Mouse (Mus musculus): ENCODE data around the gene Abcb5. TPM values are rescaled to one million over a fixed set of nuclear protein-coding genes. Genes with fewer than 3 reads are reported as not detected.

Abcb5 gene
- polyA plus RNA-seq, 1 experiment from 2014 or later = 0.08 TPM

- Histone ChIP-seq H3K27me3 (ENCODE audit: control insufficient read depth, insufficient read depth, low read length) (peaks cover 61% of the 10 kb centered on the region), H3K4me3 (ENCODE audit: control insufficient read depth in 1 of 2, insufficient read depth in 1 of 2, low read depth in 1 of 2, low read length in 2 of 2) (peak overlapping the region; percentile 48 to 69), H3K4me2 (ENCODE audit: low read length) (peak overlapping the region; percentile 69), H3K9ac (ENCODE audit: low read length) (no peak overlapping the region), H3K27ac (replicated peaks in 1 of 2; ENCODE audit: control insufficient read depth in 1 of 2, insufficient read depth in 1 of 2, low read depth in 2 of 2, low read length in 2 of 2) (no peak overlapping the region), H3K9me3 (ENCODE audit: control insufficient read depth, low read length) (no peaks in the 10 kb centered on the region), H3K4me1 (ENCODE audit: control insufficient read depth in 2 of 2, insufficient read depth in 2 of 2, low read length in 2 of 2) (peaks cover 0 to 6% of the 10 kb centered on the region in 2 experiments; a peak in 2 of 4 replicates), H3K36me3 (ENCODE audit: control insufficient read depth, insufficient read depth, low read length) (no peaks in the 10 kb centered on the region)
- ATAC-seq (ENCODE audit: insufficient number of reproducible peaks, insufficient read depth, low FRiP score, low read depth) = no peak
- 3% methylated on average over 10 of the region's 10 CpGs for WGBS
Observed at GRCm38 (mm10) chr12:118854401-118854800, 111.8 kb downstream of the Abcb5 start.

GRCm38 (mm10) chr12:118853331-118853730 lies 112.9 kb downstream of the Abcb5 start:
- WGBS = 5% methylated on average over 3 of the region's 3 CpGs
- peaks cover 68% of the 10 kb centered on the region for H3K27me3 ChIP-seq (ENCODE audit: control insufficient read depth, insufficient read depth, low read length)

DNA sequence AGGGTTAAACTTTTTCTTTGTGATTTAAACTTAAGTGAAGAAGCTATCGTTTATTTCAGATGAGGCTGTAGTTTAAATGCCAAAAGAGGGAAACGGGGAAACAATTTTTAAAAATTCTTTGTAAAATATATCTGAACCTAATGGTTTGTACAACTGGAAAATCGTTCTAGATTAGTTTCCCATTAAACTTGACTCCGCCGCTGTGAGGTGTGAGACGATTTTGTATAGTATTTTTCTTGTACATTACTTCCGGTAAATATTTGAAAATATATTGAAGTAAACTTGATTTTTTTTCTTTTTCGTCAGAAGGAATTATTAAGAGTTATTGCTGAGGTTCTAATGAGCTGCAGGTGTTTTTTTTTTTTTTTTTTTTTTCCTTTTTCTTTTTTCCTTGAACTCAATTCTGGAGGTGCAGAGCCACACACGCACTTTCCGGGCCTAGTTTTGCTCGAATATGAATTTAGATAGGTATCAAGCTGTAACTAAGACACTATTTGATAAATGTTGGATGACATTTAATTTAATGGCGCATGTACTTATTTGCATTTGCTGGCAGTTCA lies 115.3 kb downstream of the Abcb5 start:
- WGBS = 33% methylated on average over 12 of the region's 12 CpGs
- H3K9ac ChIP-seq (ENCODE audit: low read length) = no peak overlapping the region

More at GRCm38 (mm10) chr12:118853331-118853730, 112.9 kb downstream of the Abcb5 start:
- Histone ChIP-seq H3K4me3 (ENCODE audit: control insufficient read depth in 1 of 2, insufficient read depth in 1 of 2, low read depth in 1 of 2, low read length in 2 of 2) (no peak overlapping the region), H3K4me2 (ENCODE audit: low read length) (no peak overlapping the region), H3K36me3 (ENCODE audit: control insufficient read depth, insufficient read depth, low read length) (no peaks in the 10 kb centered on the region), H3K9ac (ENCODE audit: low read length) (no peak overlapping the region), H3K9me3 (ENCODE audit: control insufficient read depth, low read length) (no peaks in the 10 kb centered on the region), H3K4me1 (ENCODE audit: control insufficient read depth in 2 of 2, insufficient read depth in 2 of 2, low read length in 2 of 2) (peaks cover 0 to 9% of the 10 kb centered on the region in 2 experiments; a peak in 2 of 4 replicates), H3K27ac (replicated peaks in 1 of 2; ENCODE audit: control insufficient read depth in 1 of 2, insufficient read depth in 1 of 2, low read depth in 2 of 2, low read length in 2 of 2) (no peak overlapping the region)
- ATAC-seq (ENCODE audit: insufficient number of reproducible peaks, insufficient read depth, low FRiP score, low read depth) = no peak

DNA sequence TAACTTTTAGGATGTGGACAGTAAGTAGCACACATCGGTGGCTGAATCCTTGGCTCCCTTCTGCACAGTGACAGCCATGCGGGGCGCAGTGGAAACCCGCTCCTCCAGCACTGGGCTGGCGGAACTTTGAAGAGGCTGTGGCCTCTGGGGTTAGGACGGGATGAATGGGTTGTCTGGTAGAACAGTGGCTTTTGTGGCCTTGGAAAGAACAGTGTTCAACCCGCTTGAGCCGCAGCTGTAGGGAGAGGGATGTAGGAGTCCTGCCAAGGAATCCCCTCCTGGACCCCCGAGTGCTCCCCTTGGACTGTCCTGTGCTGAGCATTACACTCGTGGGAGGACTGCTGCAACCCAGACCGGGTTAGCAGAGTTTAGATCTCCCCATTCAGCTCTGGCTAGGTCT lies 116.2 kb downstream of the Abcb5 start:
- Histone ChIP-seq H3K4me3 (ENCODE audit: control insufficient read depth in 1 of 2, insufficient read depth in 1 of 2, low read depth in 1 of 2, low read length in 2 of 2) (no peak overlapping the region; a peak in 1 of 4 replicates), H3K27ac (replicated peaks in 1 of 2; ENCODE audit: control insufficient read depth in 1 of 2, insufficient read depth in 1 of 2, low read depth in 2 of 2, low read length in 2 of 2) (no peak overlapping the region), H3K9ac (ENCODE audit: low read length) (no peak overlapping the region), H3K9me3 (ENCODE audit: control insufficient read depth, low read length) (no peaks in the 10 kb centered on the region), H3K27me3 (ENCODE audit: control insufficient read depth, insufficient read depth, low read length) (peaks cover 88% of the 10 kb centered on the region), H3K4me1 (ENCODE audit: control insufficient read depth in 2 of 2, insufficient read depth in 2 of 2, low read length in 2 of 2) (peaks cover 0 to 20% of the 10 kb centered on the region in 2 experiments; a peak in 3 of 4 replicates), H3K36me3 (ENCODE audit: control insufficient read depth, insufficient read depth, low read length) (no peaks in the 10 kb centered on the region), H3K4me2 (ENCODE audit: low read length) (no peak overlapping the region)
- ATAC-seq (ENCODE audit: insufficient number of reproducible peaks, insufficient read depth, low FRiP score, low read depth) = no peak
- 2% methylated on average over 11 of the region's 11 CpGs for WGBS

More for the DNA sequence above, 115.3 kb downstream of the Abcb5 start:
- Histone ChIP-seq H3K36me3 (ENCODE audit: control insufficient read depth, insufficient read depth, low read length) (no peaks in the 10 kb centered on the region), H3K9me3 (ENCODE audit: control insufficient read depth, low read length) (no peaks in the 10 kb centered on the region), H3K4me2 (ENCODE audit: low read length) (no peak overlapping the region), H3K27me3 (ENCODE audit: control insufficient read depth, insufficient read depth, low read length) (peaks cover 83% of the 10 kb centered on the region), H3K4me1 (ENCODE audit: control insufficient read depth in 2 of 2, insufficient read depth in 2 of 2, low read length in 2 of 2) (peaks cover 0 to 20% of the 10 kb centered on the region in 2 experiments; a peak in 3 of 4 replicates), H3K4me3 (ENCODE audit: control insufficient read depth in 1 of 2, insufficient read depth in 1 of 2, low read depth in 1 of 2, low read length in 2 of 2) (no peak overlapping the region), H3K27ac (replicated peaks in 1 of 2; ENCODE audit: control insufficient read depth in 1 of 2, insufficient read depth in 1 of 2, low read depth in 2 of 2, low read length in 2 of 2) (no peak overlapping the region)
- no peak for ATAC-seq (ENCODE audit: insufficient number of reproducible peaks, insufficient read depth, low FRiP score, low read depth)

DNA sequence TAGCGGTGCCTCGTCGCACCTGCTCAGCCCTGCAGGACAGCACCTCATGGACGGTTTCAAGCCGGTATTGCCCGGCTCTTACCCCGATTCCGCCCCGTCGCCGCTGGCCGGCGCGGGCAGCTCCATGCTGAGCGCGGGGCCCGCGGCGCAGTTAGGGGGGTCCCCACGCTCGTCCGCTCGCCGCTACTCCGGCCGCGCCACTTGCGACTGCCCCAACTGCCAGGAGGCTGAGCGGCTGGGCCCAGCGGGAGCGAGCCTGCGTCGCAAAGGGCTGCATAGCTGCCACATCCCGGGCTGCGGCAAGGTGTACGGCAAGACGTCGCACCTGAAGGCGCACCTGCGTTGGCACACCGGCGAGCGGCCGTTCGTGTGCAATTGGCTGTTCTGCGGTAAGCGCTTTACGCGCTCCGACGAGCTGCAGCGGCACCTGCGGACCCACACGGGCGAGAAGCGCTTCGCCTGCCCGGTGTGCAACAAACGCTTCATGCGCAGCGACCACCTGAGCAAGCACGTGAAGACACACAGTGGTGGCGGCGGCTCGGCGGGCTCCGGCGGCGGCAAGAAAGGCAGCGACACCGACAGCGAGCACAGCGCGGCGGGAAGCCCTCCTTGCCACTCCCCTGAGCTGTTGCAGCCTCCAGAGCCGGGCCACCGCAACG lies 116.9 kb downstream of the Abcb5 start:
- no peak overlapping the region for H3K27ac ChIP-seq (replicated peaks in 1 of 2; ENCODE audit: control insufficient read depth in 1 of 2, insufficient read depth in 1 of 2, low read depth in 2 of 2, low read length in 2 of 2)
- H3K9ac ChIP-seq (ENCODE audit: low read length) = no peak overlapping the region
- H3K4me2 ChIP-seq (ENCODE audit: low read length) = peak overlapping the region; percentile 92
- ATAC-seq (ENCODE audit: insufficient number of reproducible peaks, insufficient read depth, low FRiP score, low read depth) = 0 out of 2 replicates have a peak, but pooled peaks have one; percentile 39
- H3K9me3 ChIP-seq (ENCODE audit: control insufficient read depth, low read length) = no peaks in the 10 kb centered on the region
- peaks cover 90% of the 10 kb centered on the region for H3K27me3 ChIP-seq (ENCODE audit: control insufficient read depth, insufficient read depth, low read length)
- H3K36me3 ChIP-seq (ENCODE audit: control insufficient read depth, insufficient read depth, low read length) = no peaks in the 10 kb centered on the region
- 2% methylated on average over 75 of the region's 78 CpGs for whole genome bisulfite sequencing
- peak overlapping the region; percentile 39 to 54; a peak in 2 of 4 replicates for H3K4me3 ChIP-seq (ENCODE audit: control insufficient read depth in 1 of 2, insufficient read depth in 1 of 2, low read depth in 1 of 2, low read length in 2 of 2)
- H3K4me1 ChIP-seq (ENCODE audit: control insufficient read depth in 2 of 2, insufficient read depth in 2 of 2, low read length in 2 of 2) = peaks cover 0 to 18% of the 10 kb centered on the region in 2 experiments; a peak in 3 of 4 replicates

- no peak for ATAC-seq (ENCODE audit: insufficient number of reproducible peaks, insufficient read depth, low FRiP score, low read depth)
- peak overlapping the region; percentile 39 to 54 for H3K4me3 ChIP-seq (ENCODE audit: control insufficient read depth in 1 of 2, insufficient read depth in 1 of 2, low read depth in 1 of 2, low read length in 2 of 2)
- H3K4me2 ChIP-seq (ENCODE audit: low read length) = peak overlapping the region; percentile 92
- no peak overlapping the region for H3K27ac ChIP-seq (replicated peaks in 1 of 2; ENCODE audit: control insufficient read depth in 1 of 2, insufficient read depth in 1 of 2, low read depth in 2 of 2, low read length in 2 of 2)
- peaks cover 0 to 17% of the 10 kb centered on the region in 2 experiments; a peak in 3 of 4 replicates for H3K4me1 ChIP-seq (ENCODE audit: control insufficient read depth in 2 of 2, insufficient read depth in 2 of 2, low read length in 2 of 2)
- no peaks in the 10 kb centered on the region for H3K36me3 ChIP-seq (ENCODE audit: control insufficient read depth, insufficient read depth, low read length)
- H3K27me3 ChIP-seq (ENCODE audit: control insufficient read depth, insufficient read depth, low read length) = peaks cover 92% of the 10 kb centered on the region
- no peaks in the 10 kb centered on the region for H3K9me3 ChIP-seq (ENCODE audit: control insufficient read depth, low read length)
- 1% methylated on average over 73 of the region's 80 CpGs for WGBS
- H3K9ac ChIP-seq (ENCODE audit: low read length) = no peak overlapping the region
Observed at GRCm38 (mm10) chr12:118848496-118849202, 117.6 kb downstream of the Abcb5 start.

DNA sequence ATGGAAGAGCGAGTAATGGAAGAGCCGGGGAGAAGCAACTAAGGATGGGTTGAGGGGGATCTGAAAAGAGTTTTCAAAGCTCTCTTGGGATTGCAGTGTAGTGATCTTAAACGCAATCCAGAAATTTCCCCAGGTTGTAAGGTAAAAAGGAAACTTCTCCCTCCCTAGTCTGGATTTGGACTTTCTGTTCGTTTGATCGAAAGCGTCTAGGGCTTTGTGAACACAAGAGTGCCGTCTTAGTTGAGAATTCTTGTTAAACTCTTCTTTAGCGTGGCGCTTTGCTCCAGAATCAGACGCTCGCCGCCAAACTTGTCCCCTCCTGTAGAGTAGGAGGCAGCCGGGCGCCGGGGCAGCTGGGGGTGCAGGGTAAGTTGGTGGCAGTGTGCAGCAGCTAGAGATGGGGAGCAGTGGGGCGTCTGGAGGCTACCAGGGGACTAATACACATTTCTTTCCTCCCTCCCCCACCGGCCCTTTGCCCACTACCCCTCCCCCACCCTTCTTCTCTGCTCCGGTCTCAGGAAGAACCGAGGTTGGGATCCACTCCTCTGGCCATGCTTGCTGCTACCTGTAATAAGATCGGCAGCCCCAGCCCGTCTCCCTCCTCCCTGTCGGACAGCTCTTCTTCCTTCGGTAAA lies 118.2 kb downstream of the Abcb5 start:
- H3K36me3 ChIP-seq (ENCODE audit: control insufficient read depth, insufficient read depth, low read length) = no peaks in the 10 kb centered on the region
- no peaks in the 10 kb centered on the region for H3K9me3 ChIP-seq (ENCODE audit: control insufficient read depth, low read length)
- H3K27me3 ChIP-seq (ENCODE audit: control insufficient read depth, insufficient read depth, low read length) = peaks cover 92% of the 10 kb centered on the region
- H3K4me3 ChIP-seq (ENCODE audit: control insufficient read depth in 1 of 2, insufficient read depth in 1 of 2, low read depth in 1 of 2, low read length in 2 of 2) = peak overlapping the region; percentile 39 to 54
- WGBS = 1% methylated on average over 22 of the region's 23 CpGs
- peak overlapping the region; percentile 92 for H3K4me2 ChIP-seq (ENCODE audit: low read length)
- ATAC-seq (ENCODE audit: insufficient number of reproducible peaks, insufficient read depth, low FRiP score, low read depth) = no peak
- peaks cover 1 to 20% of the 10 kb centered on the region in 2 experiments; a peak in 3 of 4 replicates for H3K4me1 ChIP-seq (ENCODE audit: control insufficient read depth in 2 of 2, insufficient read depth in 2 of 2, low read length in 2 of 2)
- no peak overlapping the region for H3K27ac ChIP-seq (replicated peaks in 1 of 2; ENCODE audit: control insufficient read depth in 1 of 2, insufficient read depth in 1 of 2, low read depth in 2 of 2, low read length in 2 of 2)
- H3K9ac ChIP-seq (ENCODE audit: low read length) = no peak overlapping the region

All from heart, embryonic 14.5 days (tissue).